Mouse (Mus musculus) kidney, postnatal 25 days (tissue): ENCODE measurements around the gene Cfap54.

Source experiments
- DNase-seq, 2 experiments: peaks; one replicate each; pipeline ENCODE4 v3.0.0; 2021; ENCODE audit warnings: mixed read lengths in 2 of 2

Gene Cfap54

DNA sequence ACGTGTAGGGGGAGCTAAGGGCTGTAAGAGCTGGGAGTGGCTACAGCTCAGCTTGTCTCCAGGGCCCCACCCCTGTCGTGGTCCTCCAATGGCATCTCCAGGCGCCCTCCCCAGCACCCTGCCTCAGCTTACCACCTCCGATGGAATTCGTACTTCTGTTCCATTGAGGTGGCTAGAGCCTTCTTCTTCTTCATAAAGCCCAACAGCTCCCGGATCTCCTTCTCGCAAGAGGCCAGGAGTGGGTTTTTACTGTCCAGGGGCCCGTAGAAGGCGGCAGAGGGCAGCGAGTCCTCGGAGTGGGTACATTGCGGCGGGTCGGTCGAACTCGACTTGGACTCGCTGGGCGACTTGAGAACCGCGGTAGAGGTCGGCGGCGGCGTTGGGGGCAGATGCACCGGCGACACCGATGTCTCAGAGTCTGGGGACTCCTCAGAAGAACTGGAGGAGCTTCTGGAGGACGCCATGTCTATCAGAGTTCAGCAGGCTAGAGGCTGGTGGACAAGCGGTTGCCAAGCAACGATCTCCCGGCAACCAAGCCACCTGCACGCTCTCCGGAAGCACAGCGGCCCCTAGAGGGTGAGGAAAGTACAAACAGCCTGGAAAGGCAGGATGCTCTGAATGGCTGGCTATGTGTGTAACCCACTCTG lies at the start of gene Cfap54:
Gene Cfap54, minus strand, starts transcription at position 486 of the 647 bp plus-strand sequence.
- DNase-seq: peak; percentile 91 to 94

DNA sequence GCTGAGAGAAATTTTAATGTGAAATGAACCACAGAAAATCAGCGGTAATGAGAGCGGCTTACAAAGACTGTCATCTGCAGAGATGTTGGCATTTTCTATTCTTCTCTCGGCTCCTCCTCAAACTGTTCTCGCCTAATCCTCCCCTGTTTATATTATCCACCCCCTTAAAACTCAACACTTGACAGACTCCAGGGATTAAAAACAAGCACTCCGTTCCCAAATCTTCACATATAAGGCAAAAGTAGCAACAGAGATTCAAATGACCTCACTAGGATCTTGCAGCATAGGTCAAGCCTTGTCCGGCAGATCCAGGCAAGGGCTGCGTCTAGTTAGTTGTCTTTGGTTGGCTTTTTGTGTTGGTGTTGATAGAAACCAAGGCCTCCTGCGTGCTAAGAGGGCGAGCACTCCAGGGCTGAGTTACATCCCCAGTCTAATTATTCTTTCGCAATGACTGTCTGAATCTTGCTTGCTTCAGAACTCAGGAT lies 49.1 kb upstream of the Cfap54 start:
- DNase-seq: no peak

DNA sequence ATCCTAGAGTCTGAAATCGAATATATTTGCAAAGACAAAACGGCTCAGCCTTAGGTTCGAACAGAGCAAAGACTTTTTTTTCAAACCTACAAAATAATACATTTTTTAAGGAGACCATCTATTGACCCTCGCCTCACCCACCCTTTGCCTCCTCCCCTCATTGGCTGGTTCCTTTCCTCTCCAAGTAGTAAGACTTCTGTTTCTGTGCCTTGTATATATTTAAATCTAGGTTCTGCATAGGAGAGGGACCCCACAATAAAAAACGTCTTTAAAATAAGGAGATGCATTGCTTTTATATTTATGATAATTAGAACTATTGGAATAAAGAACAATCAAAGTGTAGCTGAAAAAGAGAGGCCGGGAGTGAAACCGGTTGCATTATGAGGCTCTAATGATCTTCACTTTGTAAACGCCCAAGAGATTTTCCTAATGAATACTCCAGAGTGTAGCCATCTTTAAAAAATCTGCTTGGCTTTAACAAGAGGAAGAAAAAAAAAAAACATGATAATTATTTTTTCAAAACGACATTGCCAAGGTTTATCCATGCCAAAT lies 48.6 kb upstream of the Cfap54 start:
- no peak for DNase-seq

DNA sequence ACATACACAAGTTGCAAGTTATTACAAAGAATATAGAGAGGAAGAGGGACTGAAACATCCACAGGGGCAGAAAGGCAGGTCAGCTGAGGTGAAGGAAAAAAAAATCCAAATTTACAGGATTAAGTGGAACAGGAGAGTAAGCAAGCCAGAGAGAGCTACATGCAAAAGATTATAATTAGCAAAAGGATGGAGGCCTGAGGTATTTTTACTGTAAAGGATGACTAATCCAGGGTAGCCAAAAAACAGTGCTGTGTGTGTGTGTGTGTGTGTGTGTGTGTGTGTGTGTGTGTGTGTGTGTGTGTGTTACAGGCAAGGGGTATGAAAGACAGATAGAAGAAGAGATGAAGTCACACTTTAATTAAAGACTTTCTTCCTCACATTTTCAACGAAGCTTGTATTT lies 47.9 kb upstream of the Cfap54 start:
- no peak for DNase-seq

DNA sequence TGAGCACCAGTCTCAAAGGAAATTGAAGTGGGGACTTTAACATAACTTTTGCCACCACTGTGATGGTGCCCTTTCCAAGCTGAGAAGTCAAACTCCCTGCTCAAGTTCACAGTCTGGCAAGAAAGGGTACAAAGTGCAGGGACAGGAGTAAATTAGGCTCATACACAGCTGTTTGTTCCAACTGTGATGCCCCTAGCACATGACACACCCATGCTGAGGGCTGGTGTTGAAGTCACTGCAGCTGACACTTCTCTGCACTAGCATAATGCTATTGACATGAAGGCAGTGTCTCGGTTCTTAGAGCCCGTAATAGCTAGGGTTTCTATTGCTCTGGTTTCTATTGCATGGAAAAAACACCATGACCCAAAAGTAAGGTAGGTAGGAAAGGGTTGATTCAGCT lies 47.1 kb upstream of the Cfap54 start:
- no peak for DNase-seq

DNA sequence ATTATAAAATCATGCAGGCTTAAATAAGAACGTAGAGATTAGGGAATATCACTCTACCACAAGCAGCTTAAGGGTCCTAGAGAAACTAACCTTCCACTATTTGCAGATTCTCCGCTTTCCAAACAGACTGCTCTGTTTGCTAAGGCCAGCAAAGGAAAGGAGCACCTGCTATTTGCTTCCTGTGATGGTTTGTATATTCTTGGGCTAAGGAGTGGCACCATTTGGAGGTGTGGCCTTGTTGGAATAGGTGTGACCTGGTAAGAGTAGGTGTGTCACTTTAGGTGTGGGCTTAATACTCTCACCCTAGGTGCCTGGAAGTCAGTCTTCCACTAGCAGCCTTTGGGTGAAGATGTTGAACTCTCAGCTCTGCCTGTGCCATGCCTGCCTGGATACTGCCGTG lies 44.6 kb upstream of the Cfap54 start:
- DNase-seq: no peak

DNA sequence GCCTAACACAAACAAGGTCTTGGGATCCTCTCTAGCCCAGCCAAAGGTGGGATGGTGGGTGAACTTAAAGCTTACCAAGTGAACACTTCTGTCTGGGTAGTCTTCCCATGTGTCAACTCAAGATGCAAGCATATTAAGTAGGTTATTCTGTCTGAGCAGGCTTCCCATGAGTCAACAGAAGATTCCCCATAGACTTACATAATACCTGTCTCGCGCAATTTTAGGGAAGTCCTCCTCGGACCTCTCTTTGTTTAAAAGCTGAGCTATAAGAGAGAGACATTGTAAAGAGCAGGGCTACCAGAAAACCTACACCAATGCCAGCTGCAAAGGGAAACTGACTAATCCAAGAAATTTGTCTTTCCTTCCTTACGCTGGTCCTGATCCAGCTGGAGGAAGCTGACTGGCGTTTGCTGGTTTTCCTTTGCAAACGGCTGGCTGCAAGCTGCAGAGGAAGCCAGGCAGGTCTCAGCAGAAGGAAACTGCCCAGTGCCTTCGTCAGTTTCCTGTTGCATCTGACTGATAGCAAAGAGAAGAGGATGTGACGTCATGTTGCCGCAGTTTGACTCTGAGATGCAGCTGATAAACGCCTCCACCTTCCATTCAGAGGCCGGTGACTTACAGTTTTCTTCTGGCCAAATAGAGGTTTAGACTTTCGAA lies 42.7 kb upstream of the Cfap54 start:
- peak; percentile 75 to 89 for DNase-seq

DNA sequence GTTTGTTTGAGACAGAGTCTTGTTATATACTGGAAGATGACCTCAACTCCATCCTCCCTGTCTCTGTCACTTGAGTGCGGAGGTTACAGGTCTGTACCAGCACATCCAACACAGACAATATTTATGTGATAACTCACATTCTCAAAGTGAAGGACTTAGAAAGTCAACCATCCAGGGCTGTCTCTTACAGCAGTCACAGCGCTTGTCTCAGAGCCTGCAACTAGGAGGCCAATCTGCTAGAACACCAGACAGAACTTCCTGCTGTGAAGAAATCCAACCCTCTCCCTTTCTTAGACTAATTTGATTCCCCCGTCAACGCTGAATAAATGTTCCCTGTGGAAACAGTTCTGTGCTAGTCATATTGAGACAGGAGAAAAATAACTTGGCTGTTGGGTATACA lies 41.9 kb upstream of the Cfap54 start:
- no peak for DNase-seq

DNA sequence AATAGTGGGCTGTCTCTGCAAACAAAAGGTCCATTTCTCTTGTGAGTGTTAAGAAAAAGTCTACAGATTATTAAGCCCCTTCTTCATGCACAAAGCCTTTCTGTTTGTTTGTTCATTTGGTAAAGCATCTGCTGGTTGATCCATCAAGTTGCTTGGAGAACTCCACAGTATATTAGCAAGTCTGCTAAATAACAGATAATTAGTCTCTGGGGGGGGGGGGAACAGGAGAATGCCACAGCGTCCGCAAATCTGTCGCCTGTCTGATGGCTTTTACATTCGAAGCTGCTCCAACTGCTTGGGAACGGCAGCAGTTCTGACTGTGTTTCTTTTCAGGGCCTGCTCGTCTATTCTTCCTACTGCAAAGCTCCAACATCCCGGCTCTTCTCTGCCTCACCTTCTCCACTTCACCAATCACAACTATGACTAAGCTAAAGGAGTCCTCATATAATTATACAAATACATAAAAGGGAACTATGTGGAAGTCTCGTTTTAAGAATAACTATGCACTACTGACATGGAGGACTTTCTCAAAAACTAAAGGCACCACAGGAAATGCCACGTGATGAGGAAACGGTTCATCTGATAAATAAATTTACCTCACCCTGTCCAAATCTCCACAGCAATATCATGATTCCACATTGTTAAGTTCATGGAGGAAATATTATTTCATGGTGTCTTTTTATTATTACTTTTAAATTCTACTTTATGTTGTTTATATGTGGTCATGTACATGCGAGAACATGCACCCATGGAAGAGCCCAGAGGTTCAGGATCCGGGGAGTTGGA lies 41.2 kb upstream of the Cfap54 start:
- DNase-seq: no peak

DNA sequence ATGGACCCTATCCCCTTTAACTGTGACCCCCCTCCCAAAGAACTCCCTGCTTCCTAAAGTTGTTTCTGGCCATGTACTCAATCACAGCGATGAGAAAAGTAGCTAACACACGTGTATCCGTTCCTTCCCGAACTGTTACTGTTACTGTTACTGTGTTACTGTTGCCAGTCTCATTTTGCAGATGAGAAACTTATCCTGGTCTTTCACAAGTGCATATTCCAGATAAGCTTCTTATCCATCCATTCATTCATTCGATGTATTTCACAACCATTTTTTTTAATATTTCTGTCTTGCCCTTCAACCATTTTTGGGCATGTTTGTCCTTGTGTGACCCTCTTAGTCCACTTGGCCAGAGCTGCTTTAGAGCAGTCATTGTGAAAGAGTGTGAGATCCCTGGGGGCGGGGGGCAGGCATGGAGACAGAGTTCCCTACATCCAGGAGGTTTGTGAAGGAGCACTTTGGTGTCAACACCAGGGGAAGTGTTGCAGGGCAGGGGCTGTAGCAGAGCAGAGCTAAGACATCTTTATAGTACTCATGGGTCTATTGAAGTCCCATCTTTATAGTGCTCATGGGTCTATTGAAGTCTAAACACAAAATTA lies 39.9 kb upstream of the Cfap54 start:
- DNase-seq: no peak

DNA sequence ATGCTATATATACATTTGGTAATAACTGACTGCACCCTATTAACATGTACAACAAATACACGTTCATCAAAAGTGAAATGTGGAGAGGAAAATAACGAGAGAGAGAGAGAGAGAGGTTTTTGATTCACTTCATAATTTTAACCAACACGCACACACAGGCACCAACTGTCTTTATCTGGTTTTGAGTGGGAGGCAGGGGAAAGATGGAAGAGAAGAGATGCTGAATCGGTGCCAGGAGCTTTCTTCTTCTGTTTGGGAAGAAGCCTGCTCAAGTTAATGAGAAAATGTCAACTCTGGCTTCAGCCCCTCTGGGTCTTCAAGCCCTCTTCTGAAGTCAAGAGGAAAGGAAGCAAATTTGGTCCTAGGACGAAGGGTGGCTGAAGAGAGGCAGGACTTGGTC lies 38.4 kb upstream of the Cfap54 start:
- no peak for DNase-seq

DNA sequence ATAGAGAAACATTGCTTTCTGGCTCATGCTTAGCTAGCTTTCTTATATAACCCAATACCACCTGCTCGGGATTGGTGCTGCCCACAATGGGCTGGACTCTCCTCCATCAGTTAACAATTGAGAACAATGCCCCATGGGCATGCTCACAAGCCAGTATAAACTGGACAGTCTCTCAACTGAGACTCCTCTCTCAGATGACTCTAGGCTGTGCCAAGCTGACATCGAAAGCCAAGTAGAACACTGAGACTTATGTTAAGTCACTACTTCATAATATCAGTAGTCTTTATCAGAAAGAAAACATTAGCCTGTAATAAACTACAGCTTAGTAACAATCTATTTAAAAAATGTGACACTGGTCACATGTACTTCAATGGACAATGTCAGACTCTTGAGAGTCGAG lies 35.2 kb upstream of the Cfap54 start:
- DNase-seq: no peak

DNA sequence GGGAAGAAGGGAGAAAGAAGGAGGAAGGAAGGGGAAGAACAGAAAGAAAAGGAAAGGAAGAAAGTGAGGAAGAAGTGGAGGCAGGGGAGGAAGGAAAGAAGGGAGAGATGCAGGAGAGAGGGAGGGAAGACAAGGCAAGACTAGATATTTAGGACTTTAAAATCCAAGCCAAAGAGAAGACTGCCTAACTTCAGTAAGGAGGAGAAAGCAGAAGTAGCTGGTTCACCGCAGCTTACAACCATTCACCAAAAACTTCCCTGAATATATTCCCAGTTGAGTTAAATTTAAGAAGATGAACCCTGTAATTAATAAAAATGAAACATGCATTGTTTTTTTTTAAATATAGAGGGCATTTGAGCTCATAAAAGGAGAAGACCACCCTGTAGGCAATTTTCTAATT lies 34.3 kb upstream of the Cfap54 start:
- no peak for DNase-seq

DNA sequence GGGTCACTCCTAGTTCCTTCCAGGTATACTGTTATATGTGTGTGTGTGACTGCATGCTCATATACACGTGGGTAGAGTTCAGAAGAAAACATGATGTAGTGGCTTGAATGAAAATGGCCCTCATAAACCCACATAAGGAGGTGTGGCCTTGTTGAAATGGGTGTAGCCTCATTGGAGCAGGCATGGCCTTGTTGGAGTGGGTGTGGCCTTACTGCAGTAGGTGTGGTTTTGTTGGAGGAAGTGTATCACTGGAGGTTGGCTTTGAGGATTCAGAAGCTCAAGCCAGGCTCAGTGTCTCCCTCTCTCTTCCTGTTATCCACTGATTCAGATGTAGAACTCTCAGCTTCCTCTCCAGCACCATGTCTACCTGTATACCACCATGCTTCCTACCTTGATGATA lies 33.4 kb upstream of the Cfap54 start:
- no peak for DNase-seq

DNA sequence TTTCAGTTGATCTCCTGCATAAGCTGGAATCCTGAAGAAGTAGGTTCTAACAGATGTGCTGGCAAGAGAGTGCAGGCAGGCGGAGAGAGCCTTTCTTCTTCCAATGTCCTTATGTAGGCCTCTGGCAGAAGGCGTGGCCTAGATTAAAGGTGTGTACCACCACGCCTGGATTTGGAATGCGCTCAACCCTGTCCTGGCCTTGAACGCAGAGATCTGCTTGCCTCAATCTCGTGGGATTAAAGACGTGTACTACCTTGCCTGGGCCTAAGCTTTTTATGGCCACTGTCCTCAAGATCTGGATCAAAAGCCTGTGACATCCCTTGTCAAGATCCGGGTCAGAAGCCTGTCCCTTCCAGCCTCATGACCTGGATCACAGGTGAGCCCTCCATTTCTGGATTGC lies 32.5 kb upstream of the Cfap54 start:
- no peak for DNase-seq

DNA sequence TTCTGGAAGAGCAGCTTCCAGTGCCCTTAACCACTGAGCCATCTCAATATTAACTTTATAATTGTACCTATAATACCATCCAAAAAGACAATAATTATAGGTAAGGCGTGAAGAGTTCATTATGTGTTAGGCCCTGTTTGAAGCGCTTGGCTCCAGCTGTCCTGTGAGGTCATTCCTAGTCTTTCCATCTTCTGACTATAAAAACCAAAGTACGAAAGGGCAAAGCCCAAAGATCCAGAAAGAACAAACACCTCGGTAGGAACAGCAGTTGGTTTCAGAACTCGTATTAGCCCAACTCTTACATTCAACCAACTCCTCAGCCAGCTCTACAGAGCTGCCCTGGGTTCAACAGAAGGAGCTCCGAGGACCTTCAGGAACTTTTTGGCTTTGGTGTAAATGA lies 30.6 kb upstream of the Cfap54 start:
- no peak for DNase-seq

DNA sequence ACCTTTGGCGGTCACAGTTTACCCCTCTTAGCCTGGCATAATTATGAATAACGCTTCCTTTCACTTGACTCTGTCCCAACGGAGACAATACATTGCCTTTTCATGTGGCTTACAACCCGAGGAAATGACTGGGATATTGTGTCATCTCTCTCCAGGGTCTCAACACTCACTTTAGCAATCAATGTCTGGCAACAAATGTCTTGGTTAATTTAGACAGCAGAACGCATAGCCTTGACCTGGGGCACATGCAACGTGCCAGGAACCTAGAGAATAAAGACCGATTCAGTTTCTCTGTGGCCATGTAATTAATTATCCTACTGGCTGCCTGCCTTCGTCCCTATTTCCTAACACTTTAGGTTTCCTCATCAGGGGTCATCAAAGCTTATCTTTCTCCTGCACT lies 30.0 kb upstream of the Cfap54 start:
- DNase-seq: no peak

DNA sequence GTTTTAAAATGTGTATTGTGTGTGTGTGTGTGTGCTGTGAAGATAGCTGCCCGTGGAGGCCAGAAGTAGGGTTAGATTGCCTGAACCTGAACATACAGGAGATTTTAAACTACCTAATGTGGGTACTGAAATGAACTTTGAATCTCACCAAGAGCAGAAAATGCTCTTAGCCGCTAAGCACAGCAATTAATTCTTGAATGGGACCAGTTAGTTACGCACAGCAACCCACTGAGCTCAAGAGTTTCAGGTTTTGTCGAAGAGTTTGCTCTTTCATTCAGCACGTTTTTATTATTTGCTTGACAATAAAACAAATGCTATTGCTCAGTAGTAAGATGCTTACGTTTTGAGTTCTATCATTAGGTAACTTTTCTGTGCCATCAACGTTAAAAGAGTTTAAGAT lies 23.9 kb upstream of the Cfap54 start:
- DNase-seq: no peak

DNA sequence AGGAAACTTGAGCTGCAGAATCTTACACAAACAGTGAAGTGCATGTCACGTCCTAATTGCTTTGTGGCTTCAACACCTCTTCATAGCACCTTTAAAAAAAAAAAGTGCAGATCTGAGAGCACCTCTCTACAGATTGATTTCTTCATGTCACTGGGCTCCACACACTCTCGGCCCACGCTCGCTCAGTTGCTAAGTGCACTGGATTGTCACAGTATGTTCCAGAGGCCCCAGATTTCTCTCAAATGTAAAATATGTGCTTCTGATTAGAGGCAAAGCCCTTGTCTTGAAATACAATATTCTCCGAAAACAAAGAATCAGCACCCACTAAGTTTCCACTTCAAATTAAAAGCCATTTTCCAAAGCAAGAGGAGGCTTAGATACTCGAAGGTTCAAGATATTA lies 22.9 kb upstream of the Cfap54 start:
- no peak for DNase-seq

DNA sequence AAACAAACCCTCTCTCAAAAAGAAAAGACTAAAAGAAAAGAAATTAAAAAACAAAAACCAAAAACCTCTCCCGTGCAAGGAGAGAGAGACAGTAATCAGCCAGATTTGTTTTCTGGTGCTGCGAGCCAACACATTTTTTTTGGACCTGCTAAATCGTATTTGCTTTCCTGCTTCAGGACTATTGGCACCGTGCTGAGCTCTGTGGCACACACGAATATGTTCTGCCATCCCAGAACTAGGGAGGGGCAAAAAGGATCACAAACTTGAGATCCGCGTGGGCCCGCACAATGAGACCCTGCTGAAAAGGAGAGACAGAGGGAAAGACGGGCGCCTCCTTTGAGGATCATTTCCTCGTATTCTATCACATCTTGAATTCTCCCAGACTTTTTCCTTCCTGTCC lies 22.3 kb upstream of the Cfap54 start:
- no peak for DNase-seq

DNA sequence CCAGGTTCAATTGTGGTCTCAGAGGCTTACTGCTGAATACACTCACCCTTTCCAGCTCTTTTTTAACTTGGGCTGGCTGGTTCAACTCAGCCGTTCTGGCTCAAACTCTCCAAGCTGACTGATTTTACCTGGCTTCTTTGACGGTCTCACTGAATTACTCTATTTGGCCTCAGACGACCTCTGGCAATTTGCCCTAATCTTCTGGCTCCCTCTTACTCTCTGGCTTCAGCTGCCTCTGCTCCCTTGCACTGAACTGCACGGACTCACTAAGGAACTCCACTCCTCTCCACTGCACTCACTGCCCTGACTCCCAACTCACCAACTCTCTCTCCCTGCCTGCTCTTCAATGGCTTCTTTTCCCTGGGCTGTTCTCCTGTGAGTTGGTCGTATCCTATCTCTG lies 20.9 kb upstream of the Cfap54 start:
- peak in 1 of 2 experiments; percentile 38 for DNase-seq

DNA sequence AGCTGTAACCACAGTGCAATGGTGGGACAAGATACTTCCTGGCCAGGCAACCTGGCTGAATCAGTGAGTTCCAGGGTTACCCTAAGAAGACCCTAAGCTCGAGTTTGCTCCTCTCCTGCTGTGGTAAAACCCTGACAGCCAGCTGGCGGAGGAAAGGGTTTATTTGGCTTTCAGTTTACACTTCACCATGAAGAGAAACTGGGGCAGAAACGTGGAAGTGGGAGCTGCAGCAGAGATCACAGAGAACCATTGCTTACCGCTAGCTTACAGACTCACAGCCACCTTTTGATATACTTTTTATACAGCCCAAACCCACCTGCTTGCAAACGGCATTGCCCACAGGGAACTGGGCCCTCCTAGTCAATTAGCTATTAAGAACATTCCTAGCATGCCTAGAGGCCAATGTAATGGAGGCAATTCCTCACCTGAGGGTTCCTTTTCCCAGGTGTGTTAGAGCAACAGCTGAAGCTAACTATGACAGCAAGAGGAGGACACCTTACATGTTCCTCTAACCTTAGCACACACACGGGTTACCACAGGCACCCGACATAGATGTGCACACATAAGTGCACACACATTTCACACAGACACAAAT lies 16.9 kb upstream of the Cfap54 start:
- no peak for DNase-seq

DNA sequence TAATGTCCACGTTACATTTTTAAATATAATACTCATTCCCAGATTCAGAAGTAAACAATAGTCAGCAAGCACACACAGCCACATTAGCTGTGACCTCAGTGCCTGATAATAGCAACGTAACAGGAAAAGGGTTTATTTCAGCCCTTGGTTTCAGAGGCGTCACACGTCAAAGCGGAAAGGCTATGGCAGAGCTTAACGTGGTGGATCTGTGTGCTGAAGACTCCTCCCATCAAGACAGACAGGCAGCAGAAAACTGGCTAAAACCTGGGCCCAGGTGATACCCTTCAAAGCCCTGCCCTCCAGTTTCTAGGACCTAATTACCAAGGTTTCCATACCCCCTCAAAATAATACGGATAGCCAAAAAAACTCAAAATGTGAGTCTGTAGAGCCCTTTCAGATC lies 16.0 kb upstream of the Cfap54 start:
- DNase-seq: no peak
